Mouse (Mus musculus) heart, adult 2 months (tissue): ENCODE measurements around the gene Ercc2.

Source experiments
- CTCF ChIP-seq: fragments of 200-600 bp; IDR thresholded peaks from 2 replicates; pipeline ENCODE4 v1.8.1; 2022; ENCODE audit warnings: antibody characterized with exemption, mild to moderate bottlenecking, moderate library complexity
- EP300 ChIP-seq: fragments of 200-500 bp; IDR thresholded peaks from 2 replicates; pipeline ENCODE4 v1.6.1; 2011; ENCODE audit warnings: low read depth, low read length, control low read depth; ENCODE audit not compliant: insufficient read depth
- POLR2A ChIP-seq: fragments of 200-500 bp; IDR thresholded peaks from 2 replicates; pipeline ENCODE4 v1.6.1; 2011; ENCODE audit warnings: mild to moderate bottlenecking, low read depth, low read length, control low read depth; ENCODE audit not compliant: insufficient read depth

GRCm38 (mm10) chr7:19357381-19358375 lies 24.1 kb upstream of the Ercc2 start:
- TF ChIP-seq CTCF, result no peak
- no peak for TF ChIP-seq POLR2A
- TF ChIP-seq EP300, result no peak
